In genomic region chr9:70111869-70112286, GRCm38 (mm10) we compare ENCODE assay signal across 9 mouse cellular contexts. TPM values are rescaled to one million over a fixed set of nuclear protein-coding genes. Genes with fewer than 3 reads are reported as not detected.
DNase-seq lines count a peak whose midpoint lies in the region; ATAC-seq and TF ChIP-seq lines count a peak whose summit lies in the region.
"Had no signal": no experiment of that assay in that cellular context is flagged by ENCODE, and none has a peak within 500 bp of the region (broad histone marks: within the 10 kb centered on the region; RNA-seq: fewer than 3 reads in every experiment).

No protein-coding gene starts in this region.

- TF ChIP-seq POLR2A in kidney, adult 2 months (IDR thresholded peaks at IDR 0.05; ENCODE audit: low read depth, low read length) = no peak

- TF ChIP-seq CTCF in kidney, adult 2 months (conservative IDR thresholded peaks at IDR 0.05; ENCODE audit: insufficient read depth, insufficient read length, low read depth, low read length) = no peak

- H3K36me3 ChIP-seq in kidney, adult 2 months (ENCODE audit: control insufficient read depth, insufficient read depth, low read length) = no peaks in the 10 kb centered on the region
- H3K36me3 ChIP-seq in hindbrain, embryonic 16.5 days (ENCODE audit: control insufficient read depth, insufficient read depth, low read length) = no peaks in the 10 kb centered on the region
- H3K36me3 ChIP-seq in midbrain, embryonic 15.5 days (replicated peaks) = no peaks in the 10 kb centered on the region

- DNase-seq in kidney, adult 2 months = peak; percentile 2
- no peak for DNase-seq in kidney, adult 8-10 months
- DNase-seq in embryo, embryonic 10 days (ENCODE audit: low spot score) = peak; percentile 57
- no peak for DNase-seq in adrenal gland, adult 8-10 months
- no peak for DNase-seq in urinary bladder, adult 2 months (ENCODE audit: low spot score)
- DNase-seq in layer of hippocampus, postnatal 25 days (ENCODE audit: extremely low spot score in 1 of 2, low spot score in 1 of 2) = no peak

- no peaks in the 10 kb centered on the region for H3K9me3 ChIP-seq in hindbrain, embryonic 16.5 days (ENCODE audit: control insufficient read depth, low read length)
- no peaks in the 10 kb centered on the region for H3K9me3 ChIP-seq in midbrain, embryonic 15.5 days

- 0 out of 2 replicates have a peak overlapping the region, but pooled peaks have one; percentile 33 for H3K9ac ChIP-seq in hindbrain, embryonic 16.5 days (ENCODE audit: low read depth, low read length)
- H3K9ac ChIP-seq in midbrain, embryonic 15.5 days = no peak overlapping the region; the same call in 1 of the 2 replicates

- no peaks in the 10 kb centered on the region; the same call in 1 of the 2 replicates for H3K27me3 ChIP-seq in kidney, adult 2 months (replicated peaks; ENCODE audit: control insufficient read depth, insufficient read depth, low read length)
- no peaks in the 10 kb centered on the region for H3K27me3 ChIP-seq in hindbrain, embryonic 16.5 days (replicated peaks; ENCODE audit: control insufficient read depth, insufficient read depth, low read length)
- 0 out of 2 replicates have a peak, but pooled peaks cover 5% of the 10 kb centered on the region for H3K27me3 ChIP-seq in midbrain, embryonic 15.5 days (replicated peaks)

- 18% methylated on average over 10 of the region's 10 CpGs for WGBS in kidney, adult 2 months
- WGBS in hindbrain, embryonic 16.5 days = 2% methylated on average over 10 of the region's 10 CpGs
- WGBS in midbrain, embryonic 15.5 days = under 1% methylated on average over 10 of the region's 10 CpGs

- peak overlapping the region; percentile 49 for H3K4me2 ChIP-seq in hindbrain, embryonic 16.5 days (ENCODE audit: low read length)
- peak overlapping the region; percentile 47 for H3K4me2 ChIP-seq in midbrain, embryonic 15.5 days

- H3K4me1 ChIP-seq in kidney, adult 2 months (ENCODE audit: control insufficient read depth, insufficient read depth, low read length) = no peaks in the 10 kb centered on the region
- peaks cover 7% of the 10 kb centered on the region; the same call in 1 of the 2 replicates for H3K4me1 ChIP-seq in hindbrain, embryonic 16.5 days (ENCODE audit: control insufficient read depth, insufficient read depth, low read depth, low read length)
- peaks cover 11% of the 10 kb centered on the region for H3K4me1 ChIP-seq in midbrain, embryonic 15.5 days

- no peak overlapping the region for H3K27ac ChIP-seq in kidney, adult 2 months (ENCODE audit: insufficient read depth, low read depth, low read length)
- no peak overlapping the region for H3K27ac ChIP-seq in hindbrain, embryonic 16.5 days (ENCODE audit: low read depth, low read length)
- H3K27ac ChIP-seq in midbrain, embryonic 15.5 days = no peak overlapping the region

- ATAC-seq in hindbrain, embryonic 16.5 days = peak; percentile 70; the same call in 1 of the 2 replicates
- peak; percentile 59; the same call in 1 of the 2 replicates for ATAC-seq in midbrain, embryonic 15.5 days (replicated peaks)

- H3K4me3 ChIP-seq in kidney, adult 2 months (ENCODE audit: insufficient read depth, low read depth, low read length) = no peak overlapping the region
- H3K4me3 ChIP-seq in hindbrain, embryonic 16.5 days (ENCODE audit: low read length) = peak overlapping the region; percentile 3; the same call in 1 of the 2 replicates
- peak overlapping the region; percentile 24 for H3K4me3 ChIP-seq in midbrain, embryonic 15.5 days
- H3K4me3 ChIP-seq: erythroblast, embryonic 14.5 days had no signal

RNA-seq across cellular contexts. Expression of gene Fam81a, which starts 30.5 kb away (rescaled TPM):
- 11.1 and 12.4 TPM in 2 replicates for polyA plus RNA-seq in kidney, adult 2 months (2012; rRNA removed)
- 13.6 and 16.3 TPM in 2 replicates for polyA plus RNA-seq in hindbrain, embryonic 16.5 days (2015; fragmentation: Nextera tagmentation; extraction: Ambion mirVana)
- polyA plus RNA-seq in midbrain, embryonic 15.5 days (2015; fragmentation: Nextera tagmentation; extraction: Ambion mirVana) = 8.2 and 8.4 TPM in 2 replicates
- 1 to 10 TPM; 2.1 to 2.9 (median 2.5) TPM for total RNA-seq in adrenal gland, adult 8-10 months (2022)
- polyA plus RNA-seq in urinary bladder, adult 2 months (2012; rRNA removed) = 1.6 and 2.0 TPM in 2 replicates
- 100 to 1,000 TPM in 1 of 2 experiments, 10 to 100 TPM in 1; 99.7 to 101 TPM for total RNA-seq in layer of hippocampus, postnatal 25 days (2021)
- polyA plus RNA-seq: erythroblast, embryonic 14.5 days had no signal

Comparison
In these comparisons a context has a peak if more than half of its experiments do, and no peak if none do; other contexts are left out.
1. DNase-seq: peak in kidney, adult 2 months (single experiment) and embryo, embryonic 10 days (single experiment); none in kidney, adult 8-10 months (0 of 2), adrenal gland, adult 8-10 months (single experiment), urinary bladder, adult 2 months (single experiment) and layer of hippocampus, postnatal 25 days (0 of 2).